ENCODE assay signal across 13 mouse cellular contexts in the genomic region with DNA sequence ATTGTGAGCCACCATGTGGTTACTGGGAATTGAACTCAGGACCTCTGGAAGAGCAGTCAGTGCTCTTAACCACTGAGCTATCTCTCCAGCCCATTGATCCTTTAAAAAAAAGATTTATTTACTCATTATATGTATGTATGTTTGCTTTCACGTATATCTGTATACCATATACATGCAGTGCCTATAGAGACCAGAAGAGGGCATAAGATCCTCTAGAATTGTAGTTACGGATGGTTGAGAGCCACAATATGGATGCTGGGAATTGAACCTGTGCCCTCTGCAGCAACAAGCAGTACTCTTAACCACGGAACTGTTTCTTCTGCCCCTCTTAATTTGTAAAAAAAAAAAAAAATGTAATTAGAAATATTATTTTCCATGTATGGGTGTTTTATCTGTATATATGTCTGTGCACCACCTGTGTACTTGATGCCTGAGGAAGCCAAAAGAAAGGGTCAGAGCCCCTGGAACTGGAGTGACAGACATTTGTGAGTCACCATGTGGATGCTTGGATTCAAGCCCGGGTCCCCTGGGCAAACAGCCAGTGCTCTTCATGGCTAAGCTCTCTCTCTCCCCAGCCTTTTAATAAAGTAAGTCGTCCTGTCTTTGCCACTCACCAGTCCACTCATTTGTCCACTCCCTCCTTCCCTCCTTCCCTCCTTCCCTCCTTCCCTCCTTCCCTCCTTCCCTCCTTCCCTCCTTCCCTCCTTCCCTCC. TPM values are rescaled to one million over a fixed set of nuclear protein-coding genes. Genes with fewer than 3 reads are reported as not detected.
A peak's percentile ranks its signal among the peaks of the same experiment; 100 is the strongest.
DNase-seq lines count a peak whose midpoint lies in the region; ATAC-seq and TF ChIP-seq lines count a peak whose summit lies in the region.
"Had no signal": no experiment of that assay in that cellular context is flagged by ENCODE, and none has a peak within 500 bp of the region (broad histone marks: within the 10 kb centered on the region; RNA-seq: fewer than 3 reads in every experiment).

No protein-coding gene starts in this region.

- ATAC-seq in lung, embryonic 16.5 days (ENCODE audit: low read depth) = 0 out of 2 replicates have a peak, but pooled peaks have one; percentile 41
- ATAC-seq in megakaryocyte, adult 5-6 weeks (ENCODE audit: poor library complexity, severe bottlenecking) = no peak

- no peaks in the 10 kb centered on the region for H3K9me3 ChIP-seq in lung, embryonic 16.5 days (ENCODE audit: control insufficient read depth, low read length)

- no peak for TF ChIP-seq CTCF in lung, adult 2 months (IDR thresholded peaks at IDR 0.05; ENCODE audit: insufficient read depth, low read length)

- H3K9ac ChIP-seq in lung, embryonic 16.5 days (ENCODE audit: low read length) = no peak overlapping the region

- no peaks in the 10 kb centered on the region for H3K4me1 ChIP-seq in lung, embryonic 16.5 days (replicated peaks; ENCODE audit: control insufficient read depth, insufficient read depth, low read length)
- H3K4me1 ChIP-seq in lung, adult 2 months (ENCODE audit: control insufficient read depth, insufficient read depth, low read length) = no peaks in the 10 kb centered on the region

- peak; percentile 20 to 27 for DNase-seq in gastrocnemius, adult 8-10 months (ENCODE audit: low spot score in 2 of 2)
- DNase-seq in gastrocnemius, postnatal 36 days = no peak
- DNase-seq in lung, adult 2 months = no peak
- peak; percentile 79 for DNase-seq in MN1 (ENCODE audit: low spot score)
- peak; percentile 16 for DNase-seq in fibroblast of lung, adult 2 months (ENCODE audit: low read depth)
- no peak for DNase-seq in embryo, embryonic 9.5 days (ENCODE audit: extremely low spot score)
- DNase-seq: right cerebral cortex, postnatal 14 days had no signal

- no peaks in the 10 kb centered on the region for H3K36me3 ChIP-seq in lung, embryonic 16.5 days (ENCODE audit: control insufficient read depth, insufficient read depth, low read length)

- no peak for TF ChIP-seq POLR2A in lung, adult 2 months (IDR thresholded peaks at IDR 0.05; ENCODE audit: borderline replicate concordance, extremely low read depth, low read depth, low read length)

- intact Hi-C loops in gastrocnemius, postnatal 36 days (cut with DNase I) = no loop called here

- 55% methylated on average over 5 of the region's 5 CpGs for WGBS in lung, embryonic 16.5 days
- 51% methylated on average over 5 of the region's 5 CpGs for WGBS in lung, adult 2 months

- H3K4me2 ChIP-seq in lung, embryonic 16.5 days (ENCODE audit: low read depth, low read length) = no peak overlapping the region
- H3K4me2 ChIP-seq: midbrain, embryonic 11.5 days had no signal

- H3K4me3 ChIP-seq in lung, embryonic 16.5 days (ENCODE audit: low read length) = no peak overlapping the region
- H3K4me3 ChIP-seq in lung, adult 2 months (replicated peaks; ENCODE audit: extremely low read depth, low read depth, low read length) = no peak overlapping the region

- no peak overlapping the region for H3K27ac ChIP-seq in lung, embryonic 16.5 days (ENCODE audit: low read length)

- H3K27me3 ChIP-seq in lung, embryonic 16.5 days (ENCODE audit: control insufficient read depth, insufficient read depth, low read depth, low read length) = no peaks in the 10 kb centered on the region

RNA-seq across cellular contexts. Expression of gene Pmis2, which starts 7.0 kb away (rescaled TPM):
- 1 to 10 TPM; 1.9 to 3.4 (median 2.9) TPM for total RNA-seq in gastrocnemius, adult 8-10 months (2022)
- 1 to 10 TPM; 2.5 to 2.7 TPM for total RNA-seq in gastrocnemius, postnatal 36 days (2021)
- not detected in 2 replicates for polyA plus RNA-seq in lung, embryonic 16.5 days (2015; fragmentation: Nextera tagmentation; extraction: Ambion mirVana)
- polyA plus RNA-seq in lung, adult 2 months (2012; rRNA removed) = not detected in 2 replicates
- total RNA-seq in megakaryocyte, adult 5-6 weeks (2015) = not detected in 2 replicates
- total RNA-seq in megakaryocyte, adult 5-6 weeks (2017) = not detected in 2 replicates
- total RNA-seq: left cerebral cortex, adult 8-10 months had no signal
- polyA plus RNA-seq: embryonic facial prominence, embryonic 11.5 days; heart, embryonic 14.5 days; midbrain, embryonic 11.5 days had no signal

RNA-seq across cellular contexts. Expression of gene Haus5, which starts 13.6 kb away (rescaled TPM):
- total RNA-seq in gastrocnemius, adult 8-10 months (2022) = 1 to 10 TPM; 2.0 to 4.3 (median 4.0) TPM
- 1 to 10 TPM; 2.9 to 3.2 TPM for total RNA-seq in gastrocnemius, postnatal 36 days (2021)
- 49.6 and 58.2 TPM in 2 replicates for polyA plus RNA-seq in lung, embryonic 16.5 days (2015; fragmentation: Nextera tagmentation; extraction: Ambion mirVana)
- 9.9 and 13.0 TPM in 2 replicates for polyA plus RNA-seq in lung, adult 2 months (2012; rRNA removed)
- total RNA-seq in megakaryocyte, adult 5-6 weeks (2015) = 22.4 and 22.9 TPM in 2 replicates
- total RNA-seq in megakaryocyte, adult 5-6 weeks (2017) = 17.0 and 18.7 TPM in 2 replicates

RNA-seq across cellular contexts. Expression of gene 2200002J24Rik, which starts 20.3 kb away (rescaled TPM):
- not detected for total RNA-seq in gastrocnemius, adult 8-10 months (2022)
- not detected for total RNA-seq in gastrocnemius, postnatal 36 days (2021)
- 0.75 and 1.4 TPM in 2 replicates for polyA plus RNA-seq in lung, embryonic 16.5 days (2015; fragmentation: Nextera tagmentation; extraction: Ambion mirVana)
- not detected in 2 replicates for polyA plus RNA-seq in lung, adult 2 months (2012; rRNA removed)
- not detected in 2 replicates for total RNA-seq in megakaryocyte, adult 5-6 weeks (2015)
- total RNA-seq in megakaryocyte, adult 5-6 weeks (2017) = not detected in 2 replicates
- total RNA-seq: left cerebral cortex, adult 8-10 months had no signal
- polyA plus RNA-seq: embryonic facial prominence, embryonic 11.5 days; midbrain, embryonic 11.5 days had no signal

RNA-seq across cellular contexts. Expression of gene Rbm42, which starts 28.3 kb away (rescaled TPM):
- total RNA-seq in gastrocnemius, adult 8-10 months (2022) = 10 to 100 TPM; 35.6 to 41.1 (median 38.5) TPM
- total RNA-seq in gastrocnemius, postnatal 36 days (2021) = 10 to 100 TPM; 35.7 to 38.1 TPM
- 106 and 110 TPM in 2 replicates for polyA plus RNA-seq in lung, embryonic 16.5 days (2015; fragmentation: Nextera tagmentation; extraction: Ambion mirVana)
- polyA plus RNA-seq in lung, adult 2 months (2012; rRNA removed) = 78.0 and 79.7 TPM in 2 replicates
- 50.2 and 50.4 TPM in 2 replicates for total RNA-seq in megakaryocyte, adult 5-6 weeks (2015)
- total RNA-seq in megakaryocyte, adult 5-6 weeks (2017) = 41.3 and 46.6 TPM in 2 replicates

RNA-seq across cellular contexts. Expression of gene Atp4a, which starts 33.6 kb away (rescaled TPM):
- 1 to 10 TPM in 1 of 4 experiments, under 1 TPM in 1, not detected in 2; 0.31 to 1.4 TPM for total RNA-seq in gastrocnemius, adult 8-10 months (2022)
- under 1 TPM; 0.27 to 0.28 TPM for total RNA-seq in gastrocnemius, postnatal 36 days (2021)
- polyA plus RNA-seq in lung, embryonic 16.5 days (2015; fragmentation: Nextera tagmentation; extraction: Ambion mirVana) = 0.10 and 0.26 TPM in 2 replicates
- not detected in 2 replicates for polyA plus RNA-seq in lung, adult 2 months (2012; rRNA removed)
- total RNA-seq in megakaryocyte, adult 5-6 weeks (2015) = 0.71 and 1.3 TPM in 2 replicates
- 0.04 TPM in 1 of 2 replicates, not detected in the other for total RNA-seq in megakaryocyte, adult 5-6 weeks (2017)
- polyA plus RNA-seq: embryonic facial prominence, embryonic 11.5 days had no signal

Comparison
In these comparisons a context has a peak if more than half of its experiments do, and no peak if none do; other contexts are left out.
1. DNase-seq: peak in gastrocnemius, adult 8-10 months (2 of 2), MN1 (single experiment) and fibroblast of lung, adult 2 months (single experiment); none in gastrocnemius, postnatal 36 days (0 of 2), lung, adult 2 months (single experiment) and embryo, embryonic 9.5 days (single experiment).